Mouse (Mus musculus) liver, embryonic 14.5 days (tissue): ENCODE data around the gene Gnaq.

Experiments used
- CTCF ChIP-seq: IDR thresholded peaks from 2 replicates; pipeline ENCODE4 v1.5.1; 2016; ENCODE audit warnings: antibody characterized with exemption, low read depth, control low read depth
- EP300 ChIP-seq: IDR thresholded peaks from 2 replicates; pipeline ENCODE4 v1.6.1; 2016; ENCODE audit warnings: antibody characterized with exemption, low read depth

DNA sequence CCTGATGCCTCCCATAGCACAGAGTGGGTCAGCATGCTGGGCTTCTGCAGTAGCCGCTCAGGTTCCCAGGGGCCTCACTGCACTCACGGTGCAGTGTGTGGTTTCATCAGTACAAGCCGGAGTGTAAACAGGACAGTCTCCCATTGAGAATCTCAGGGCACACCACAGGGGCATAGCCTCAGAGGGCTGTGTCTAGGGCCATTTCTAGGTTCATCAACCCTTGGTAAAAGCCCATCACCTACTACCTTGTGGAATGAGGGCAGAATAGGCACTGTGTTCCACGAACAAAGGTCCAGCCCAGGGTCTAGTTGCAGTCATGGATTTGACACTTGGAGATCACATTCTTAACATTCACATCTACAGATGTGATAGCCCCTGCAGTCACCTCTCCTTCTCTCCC is 105.4 kb downstream of the Gnaq start:
- TF ChIP-seq EP300 = no peak
- TF ChIP-seq CTCF = no peak
